Mouse (Mus musculus): Measurements from ENCODE around the gene Catsperg1. TPM values are rescaled to one million over a fixed set of nuclear protein-coding genes. Genes with fewer than 3 reads are reported as not detected.
A peak's percentile ranks its signal among the peaks of the same experiment; 100 is the strongest.
"Not testable (repeated sequence)": the region's sequence is repeated elsewhere in the genome, so short reads cannot be mapped to it uniquely, and the experiment has no call there.

Gene Catsperg1
- polyA plus RNA-seq, 2 experiments from 2014 or later = 0.15 TPM; not detected in 1

- ATAC-seq = peak; percentile 16
Measured at GRCm38 (mm10) chr7:29170066-29170754, 43.6 kb downstream of the Catsperg1 start, which contains the start of the genes Ggn and Spred3. TSS of gene Ggn (plus strand) at chr7:29170210. TSS of gene Spred3 (minus strand) at chr7:29170411.

- no peak for ATAC-seq
Measured at GRCm38 (mm10) chr7:29169231-29170065, 44.4 kb downstream of the Catsperg1 start.

- ATAC-seq = no peak
Measured at GRCm38 (mm10) chr7:29168791-29169230, 45.0 kb downstream of the Catsperg1 start.

- no peak for ATAC-seq
Measured at GRCm38 (mm10) chr7:29168121-29168695, 45.6 kb downstream of the Catsperg1 start.

GRCm38 (mm10) chr7:29167656-29168055, 46.2 kb downstream of the Catsperg1 start:
- ATAC-seq = no peak

- ATAC-seq = peak; percentile 61
Measured at GRCm38 (mm10) chr7:29162750-29163525, 50.9 kb downstream of the Catsperg1 start.

- ATAC-seq = no peak
Measured at GRCm38 (mm10) chr7:29162294-29162693, 51.5 kb downstream of the Catsperg1 start.

- no peak for ATAC-seq
Measured at GRCm38 (mm10) chr7:29158264-29158663, 55.6 kb downstream of the Catsperg1 start.

GRCm38 (mm10) chr7:29155838-29156782, 57.7 kb downstream of the Catsperg1 start, which contains the start of gene Fam98c:
TSS of gene Fam98c (minus strand) at chr7:29156234.
- ATAC-seq = peak; percentile 83

GRCm38 (mm10) chr7:29155196-29155837, 58.5 kb downstream of the Catsperg1 start:
- ATAC-seq = peak; percentile 67

GRCm38 (mm10) chr7:29154018-29154720, 59.7 kb downstream of the Catsperg1 start:
- no peak for ATAC-seq

GRCm38 (mm10) chr7:29151486-29151885, 62.3 kb downstream of the Catsperg1 start:
- no peak for ATAC-seq

- ATAC-seq = no peak
Measured at GRCm38 (mm10) chr7:29148771-29149170, 65.1 kb downstream of the Catsperg1 start.

- no peak for ATAC-seq
Measured at GRCm38 (mm10) chr7:29146625-29147367, 67.0 kb downstream of the Catsperg1 start.

- no peak for ATAC-seq
Measured at GRCm38 (mm10) chr7:29144006-29144405, 69.8 kb downstream of the Catsperg1 start.

- peak; percentile 86 for ATAC-seq
Measured at GRCm38 (mm10) chr7:29141416-29141815, 72.4 kb downstream of the Catsperg1 start.

GRCm38 (mm10) chr7:29139237-29139636, 74.6 kb downstream of the Catsperg1 start:
- not testable (repeated sequence) for ATAC-seq

GRCm38 (mm10) chr7:29137429-29137828, 76.4 kb downstream of the Catsperg1 start:
- ATAC-seq = no peak
